Mouse (Mus musculus) megakaryocyte, adult 5-6 weeks (primary cell): ENCODE data around the gene Olfr1197. TPM values are rescaled to one million over a fixed set of nuclear protein-coding genes. Genes with fewer than 3 reads are reported as not detected.

Source experiments
- ATAC-seq: 2 replicates; pipeline ENCODE4 v1.8.0; 2016; ENCODE audit warnings: mild to moderate bottlenecking, inconsistent platforms; ENCODE audit not compliant: poor library complexity, severe bottlenecking
- total RNA-seq, 2 experiments: library from RNA; stranded (forward) in 1 of 2; stranded (reverse) in 1 of 2; fragments of 153-499, 151-499 nt in 1 of 2; fragments of 221-1000, 200-1000 nt in 1 of 2; gene quantifications; 2 replicates each; pipeline versions ENCODE4 v1.2.3 to v1.2.4; 2015 to 2017

Olfr1197 gene
- total RNA-seq (2015): not detected in 2 replicates
- total RNA-seq (2017): not detected in 2 replicates

GRCm38 (mm10) chr2:88732266-88732665 lies at the start of gene Olfr1197:
Olfr1197 (minus strand) TSS chr2:88732366.
- ATAC-seq: no peak

- no peak for ATAC-seq
These were observed 38.2 kb upstream of the Olfr1197 start, which contains the start of gene Olfr1200 for GRCm38 (mm10) chr2:88770388-88770787. Olfr1200 (minus strand) TSS chr2:88770488.

GRCm38 (mm10) chr2:88760369-88760768 lies 28.2 kb upstream of the Olfr1197 start, which contains the start of gene Olfr1199:
Olfr1199 (minus strand) TSS chr2:88760469.
- no peak for ATAC-seq

GRCm38 (mm10) chr2:88751270-88751669 lies 19.1 kb upstream of the Olfr1197 start, which contains the start of gene Olfr1198:
Olfr1198 (minus strand) TSS chr2:88751370.
- no peak for ATAC-seq

- no peak for ATAC-seq
These were observed 11.2 kb upstream of the Olfr1197 start for GRCm38 (mm10) chr2:88743379-88743778.

GRCm38 (mm10) chr2:88704497-88704896 lies 27.7 kb downstream of the Olfr1197 start, which contains the start of gene Olfr1196:
Olfr1196 (minus strand) TSS chr2:88704597.
- ATAC-seq: no peak

- ATAC-seq: no peak
These were observed 43.1 kb downstream of the Olfr1197 start, which contains the start of gene Olfr1195 for GRCm38 (mm10) chr2:88689087-88689486. Olfr1195 (minus strand) TSS chr2:88689187.

Other genes starting within 250 kb of the Olfr1197 start
- gene Olfr1184, start 248.8 kb downstream of the Olfr1197 start, total RNA-seq (2015): not detected in 2 replicates
- gene Olfr1184, start 248.8 kb downstream of the Olfr1197 start, total RNA-seq (2017): not detected in 2 replicates
- gene Olfr1185-ps1, start 239.0 kb downstream of the Olfr1197 start, total RNA-seq (2015): not detected in 2 replicates
- not detected in 2 replicates for gene Olfr1185-ps1, start 239.0 kb downstream of the Olfr1197 start, total RNA-seq (2017)
- gene Olfr1186, start 213.8 kb downstream of the Olfr1197 start, total RNA-seq (2015): not detected in 2 replicates
- not detected in 2 replicates for gene Olfr1186, start 213.8 kb downstream of the Olfr1197 start, total RNA-seq (2017)
- not detected in 2 replicates for gene Olfr1188, start 175.4 kb downstream of the Olfr1197 start, total RNA-seq (2015)
- gene Olfr1188, start 175.4 kb downstream of the Olfr1197 start, total RNA-seq (2017): not detected in 2 replicates
- not detected in 2 replicates for gene Olfr1189, start 145.9 kb downstream of the Olfr1197 start, total RNA-seq (2015)
- gene Olfr1189, start 145.9 kb downstream of the Olfr1197 start, total RNA-seq (2017): not detected in 2 replicates
- gene Olfr1191-ps1, start 91.8 kb downstream of the Olfr1197 start, total RNA-seq (2015): not detected in 2 replicates
- gene Olfr1191-ps1, start 91.8 kb downstream of the Olfr1197 start, total RNA-seq (2017): not detected in 2 replicates
- gene Olfr1192-ps1, start 83.9 kb downstream of the Olfr1197 start, total RNA-seq (2015): not detected in 2 replicates
- not detected in 2 replicates for gene Olfr1192-ps1, start 83.9 kb downstream of the Olfr1197 start, total RNA-seq (2017)
- gene Olfr1193, start 56.7 kb downstream of the Olfr1197 start, total RNA-seq (2015): not detected in 2 replicates
- gene Olfr1193, start 56.7 kb downstream of the Olfr1197 start, total RNA-seq (2017): not detected in 2 replicates
- gene Olfr1195, start 43.2 kb downstream of the Olfr1197 start, total RNA-seq (2015): not detected in 2 replicates
- gene Olfr1195, start 43.2 kb downstream of the Olfr1197 start, total RNA-seq (2017): not detected in 2 replicates
- gene Olfr1196, start 27.8 kb downstream of the Olfr1197 start, total RNA-seq (2015): not detected in 2 replicates
- gene Olfr1196, start 27.8 kb downstream of the Olfr1197 start, total RNA-seq (2017): not detected in 2 replicates
- not detected in 2 replicates for gene Olfr1198, start 19.0 kb upstream of the Olfr1197 start, total RNA-seq (2015)
- not detected in 2 replicates for gene Olfr1198, start 19.0 kb upstream of the Olfr1197 start, total RNA-seq (2017)
- gene Olfr1199, start 28.1 kb upstream of the Olfr1197 start, total RNA-seq (2015): not detected in 2 replicates
- gene Olfr1199, start 28.1 kb upstream of the Olfr1197 start, total RNA-seq (2017): not detected in 2 replicates
- gene Olfr1200, start 38.1 kb upstream of the Olfr1197 start, total RNA-seq (2015): not detected in 2 replicates
- not detected in 2 replicates for gene Olfr1200, start 38.1 kb upstream of the Olfr1197 start, total RNA-seq (2017)
- gene Olfr1201, start 60.7 kb upstream of the Olfr1197 start, total RNA-seq (2015): not detected in 2 replicates
- not detected in 2 replicates for gene Olfr1201, start 60.7 kb upstream of the Olfr1197 start, total RNA-seq (2017)
- not detected in 2 replicates for gene Olfr1202, start 82.1 kb upstream of the Olfr1197 start, total RNA-seq (2015)
- gene Olfr1202, start 82.1 kb upstream of the Olfr1197 start, total RNA-seq (2017): not detected in 2 replicates
- gene Olfr1205, start 97.4 kb upstream of the Olfr1197 start, total RNA-seq (2015): not detected in 2 replicates
- not detected in 2 replicates for gene Olfr1205, start 97.4 kb upstream of the Olfr1197 start, total RNA-seq (2017)
- gene Olfr1204, start 116.9 kb upstream of the Olfr1197 start, total RNA-seq (2015): not detected in 2 replicates
- not detected in 2 replicates for gene Olfr1204, start 116.9 kb upstream of the Olfr1197 start, total RNA-seq (2017)
- gene Olfr1206, start 130.9 kb upstream of the Olfr1197 start, total RNA-seq (2015): not detected in 2 replicates
- gene Olfr1206, start 130.9 kb upstream of the Olfr1197 start, total RNA-seq (2017): not detected in 2 replicates
- not detected in 2 replicates for gene Olfr1208, start 169.9 kb upstream of the Olfr1197 start, total RNA-seq (2015)
- gene Olfr1208, start 169.9 kb upstream of the Olfr1197 start, total RNA-seq (2017): not detected in 2 replicates
- gene Olfr1209, start 182.8 kb upstream of the Olfr1197 start, total RNA-seq (2015): not detected in 2 replicates
- not detected in 2 replicates for gene Olfr1209, start 182.8 kb upstream of the Olfr1197 start, total RNA-seq (2017)
- gene Olfr1211, start 205.7 kb upstream of the Olfr1197 start, total RNA-seq (2015): not detected in 2 replicates
- gene Olfr1211, start 205.7 kb upstream of the Olfr1197 start, total RNA-seq (2017): not detected in 2 replicates
- not detected in 2 replicates for gene Olfr1212, start 221.6 kb upstream of the Olfr1197 start, total RNA-seq (2015)
- gene Olfr1212, start 221.6 kb upstream of the Olfr1197 start, total RNA-seq (2017): not detected in 2 replicates
- gene Gm13762, start 247.9 kb upstream of the Olfr1197 start, total RNA-seq (2015): not detected in 2 replicates
- not detected in 2 replicates for gene Gm13762, start 247.9 kb upstream of the Olfr1197 start, total RNA-seq (2017)